Mouse (Mus musculus) embryonic fibroblast, embryonic 13.5 days (primary cell): Measurements from ENCODE around the gene Izumo1r.

Experiments used
- CTCF ChIP-seq: IDR thresholded peaks from 2 replicates; pipeline ENCODE4 v1.5.1; 2011; ENCODE audit warnings: mild to moderate bottlenecking, control low read depth, low read length, moderate library complexity, borderline replicate concordance; ENCODE audit not compliant: insufficient read depth
- POLR2A ChIP-seq: IDR thresholded peaks from 2 replicates; pipeline ENCODE4 v1.6.1; 2011; ENCODE audit warnings: low read depth, mild to moderate bottlenecking, control low read depth, low read length, moderate library complexity

DNA sequence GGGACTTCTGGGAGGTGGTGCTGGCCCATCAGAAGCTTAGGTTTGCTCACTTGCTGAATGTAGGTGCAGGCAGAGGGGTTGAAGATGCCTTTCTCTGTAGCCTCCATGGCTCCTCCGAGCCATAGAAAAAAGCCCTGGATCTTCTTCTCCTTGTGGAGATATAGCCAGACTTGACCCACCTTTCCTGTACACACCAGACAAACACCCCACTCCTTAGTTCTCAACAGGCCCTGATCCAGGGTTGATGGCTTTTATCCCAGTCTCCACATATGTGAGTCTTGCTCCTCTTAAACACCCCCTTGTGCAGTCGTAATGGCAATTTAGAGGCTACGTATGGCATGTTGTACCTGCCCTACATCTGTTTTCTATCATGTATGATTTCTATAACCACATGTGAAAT lies 40.6 kb downstream of the Izumo1r start:
- TF ChIP-seq CTCF (no peak), POLR2A (no peak)
